Mouse (Mus musculus): Measurements from ENCODE around the gene Dpp6.

Gene Dpp6

DNA sequence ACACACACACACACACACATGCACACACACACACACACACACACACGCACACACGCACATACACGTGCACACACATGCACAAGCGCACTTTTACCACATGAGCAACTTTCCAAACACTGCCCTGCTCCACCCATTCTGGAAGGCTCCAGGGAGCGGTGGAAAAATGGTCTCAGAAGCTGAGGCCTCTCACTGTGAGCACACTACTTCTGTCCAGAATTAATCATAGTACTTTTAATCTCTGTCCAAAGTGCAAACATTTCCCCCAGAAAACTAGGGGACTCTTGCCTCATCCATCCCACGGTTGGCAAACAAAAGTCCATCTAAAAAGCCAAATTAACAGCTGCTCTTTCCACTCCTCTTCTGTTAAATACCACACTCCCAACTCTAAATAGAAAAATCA is 842.8 kb downstream of the Dpp6 start:
- no peak for DNase-seq (ENCODE audit: low read depth, low spot score)

DNA sequence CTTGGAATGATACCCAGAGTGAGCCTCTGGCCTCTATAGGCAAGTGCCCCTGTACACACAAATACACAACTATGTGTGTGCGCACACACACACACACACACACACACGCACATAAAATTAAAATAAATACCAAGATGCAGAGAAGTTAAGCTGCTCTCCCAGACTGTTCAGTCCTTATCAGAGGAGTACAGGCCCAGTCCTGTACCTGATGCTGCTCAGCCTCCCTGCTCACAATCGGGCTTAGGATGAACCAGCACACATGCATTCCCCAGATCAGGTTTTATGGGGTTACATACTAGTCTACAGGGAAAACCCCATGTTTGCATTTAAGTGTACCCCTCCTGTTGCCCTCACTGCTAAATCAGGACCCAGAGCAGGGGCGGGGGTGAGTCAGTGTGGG is 847.1 kb downstream of the Dpp6 start:
- no peak for DNase-seq (ENCODE audit: low read depth, low spot score)

DNA sequence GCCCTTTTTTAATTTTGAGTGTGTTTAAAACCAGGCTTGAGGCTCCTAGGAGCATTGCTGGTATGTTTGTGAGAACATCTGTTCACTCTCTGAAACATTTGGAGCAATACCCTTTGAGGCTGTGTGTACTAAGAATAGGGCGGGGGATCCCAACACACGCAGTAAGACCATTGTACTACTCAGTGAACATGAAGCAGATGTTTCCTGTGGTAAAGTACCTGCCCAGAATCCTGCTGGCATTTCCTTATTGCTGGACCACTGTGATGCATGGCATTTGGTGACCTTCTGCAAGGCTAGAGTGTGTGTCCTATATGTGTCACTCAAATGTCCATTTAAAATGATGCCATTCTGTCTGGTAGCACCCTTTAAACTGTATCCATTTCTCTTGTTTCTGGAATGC is 854.5 kb downstream of the Dpp6 start:
- no peak for DNase-seq (ENCODE audit: low read depth, low spot score)

DNA sequence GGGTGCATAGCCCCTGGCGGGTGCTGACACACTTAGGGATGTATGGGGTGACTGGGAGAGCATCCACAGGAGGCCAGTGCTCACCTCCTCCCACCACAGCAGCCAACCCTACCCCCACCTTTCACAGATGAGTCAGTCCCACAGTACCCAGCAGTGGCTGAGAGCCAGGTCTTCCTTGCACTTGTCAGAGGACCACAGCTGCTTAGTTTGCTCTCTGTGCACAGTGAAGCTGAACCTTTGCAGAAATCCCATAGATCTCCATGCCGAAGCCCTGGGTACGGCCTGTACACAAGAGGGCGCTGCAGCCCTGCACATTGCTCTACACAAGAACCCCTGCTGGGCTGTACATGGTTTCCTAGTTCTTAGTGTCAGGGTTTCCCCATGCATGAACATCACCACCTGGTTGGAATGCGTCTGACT is 860.3 kb downstream of the Dpp6 start:
- DNase-seq (ENCODE audit: low read depth, low spot score), result peak; percentile 8

DNA sequence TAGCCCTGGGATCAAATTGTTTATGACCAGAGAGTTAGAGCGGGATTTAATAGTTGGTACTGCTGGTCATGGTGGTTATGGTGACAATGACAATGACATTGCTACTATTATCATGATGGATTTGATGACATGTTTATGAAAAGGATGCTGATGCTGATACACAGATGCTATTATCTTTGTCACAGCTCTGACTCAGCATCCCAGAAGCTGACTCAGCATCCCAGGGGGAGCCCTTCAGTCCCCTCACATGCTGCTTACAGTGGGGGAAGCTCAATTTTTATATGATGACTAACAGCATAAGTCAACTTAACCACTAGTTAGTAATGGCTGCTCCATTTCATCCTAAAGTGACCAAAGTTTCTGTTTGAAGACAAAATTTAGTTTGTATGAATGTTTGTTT is 862.1 kb downstream of the Dpp6 start:
- DNase-seq (ENCODE audit: low read depth, low spot score), result no peak

DNA sequence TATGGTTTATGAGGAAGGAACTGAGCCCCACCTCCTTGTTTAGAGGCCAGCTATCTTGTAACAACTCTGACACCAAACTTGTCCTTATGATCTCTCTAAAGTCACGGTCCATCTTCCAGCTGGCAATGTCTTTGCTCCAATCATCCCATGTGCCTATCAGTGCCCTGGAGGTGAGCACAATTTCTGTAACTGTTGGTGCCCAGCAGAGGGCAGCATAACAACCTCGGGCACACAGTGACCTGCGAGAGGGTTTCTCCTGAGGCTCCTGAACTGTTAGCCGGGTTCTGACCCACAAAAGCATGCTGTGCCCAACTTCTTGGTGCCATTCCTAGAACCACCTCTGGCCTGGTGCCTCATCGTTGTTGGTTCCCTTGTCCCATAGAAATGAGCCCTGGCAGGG is 863.5 kb downstream of the Dpp6 start:
- no peak for DNase-seq (ENCODE audit: low read depth, low spot score)

DNA sequence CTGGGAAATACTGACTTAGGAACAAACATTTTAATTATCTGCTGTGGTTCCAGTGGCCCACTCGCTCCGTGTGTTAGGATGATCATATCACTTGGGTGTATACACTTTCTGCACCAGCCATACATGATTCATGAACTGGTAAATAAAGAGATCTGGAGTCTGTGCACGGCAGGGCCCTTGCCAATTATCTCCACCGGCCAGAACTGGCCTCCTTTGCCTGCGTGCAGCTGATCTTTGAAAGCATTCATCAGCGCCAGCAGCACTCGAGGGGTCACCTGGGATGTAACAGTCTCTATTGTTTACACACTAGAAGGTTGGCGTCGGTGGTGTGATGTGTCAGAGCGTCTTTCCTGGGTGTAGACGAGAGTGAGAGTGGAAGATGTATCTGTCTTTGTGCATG is 868.2 kb downstream of the Dpp6 start:
- DNase-seq (ENCODE audit: low read depth, low spot score), result no peak

DNA sequence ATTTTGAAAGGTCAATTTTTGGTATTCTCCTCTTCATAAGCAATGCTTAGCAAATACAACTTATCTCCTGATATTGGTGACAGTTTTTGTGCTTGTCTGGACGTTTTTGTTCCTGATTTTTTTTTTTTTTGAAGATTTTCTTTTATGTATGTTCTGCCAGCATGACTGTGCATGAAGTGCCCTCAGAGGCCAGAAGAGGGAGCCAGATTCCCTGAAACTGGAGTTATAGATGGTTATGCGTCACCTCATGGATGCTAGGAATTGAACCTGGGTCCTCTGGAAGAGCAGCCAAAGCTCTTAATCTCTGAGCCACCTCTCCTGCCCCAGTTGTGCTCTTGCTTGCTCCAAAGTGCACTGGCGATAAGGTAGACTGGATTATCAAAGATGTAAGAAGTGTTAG is 868.9 kb downstream of the Dpp6 start:
- DNase-seq (ENCODE audit: low read depth, low spot score), result no peak

DNA sequence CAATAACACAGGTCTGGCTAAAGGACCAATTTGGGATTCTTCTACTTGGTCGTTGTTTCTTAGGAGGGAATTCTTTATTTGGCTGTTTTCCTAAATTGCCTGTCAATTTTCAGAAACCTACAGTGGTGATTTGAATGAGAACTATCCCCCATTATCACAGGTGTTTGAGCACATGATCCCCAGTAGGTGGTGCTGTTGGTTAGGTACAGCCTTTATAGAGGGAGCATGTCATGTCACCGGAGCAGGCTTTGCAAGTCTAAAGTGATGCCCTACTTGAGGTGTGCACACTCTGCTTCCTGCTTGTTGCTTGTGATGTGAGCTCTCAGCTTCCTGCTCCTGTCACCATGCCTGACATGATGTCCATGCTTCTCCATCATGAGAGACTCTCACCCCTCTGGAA is 870.3 kb downstream of the Dpp6 start:
- DNase-seq (ENCODE audit: low read depth, low spot score), result no peak

DNA sequence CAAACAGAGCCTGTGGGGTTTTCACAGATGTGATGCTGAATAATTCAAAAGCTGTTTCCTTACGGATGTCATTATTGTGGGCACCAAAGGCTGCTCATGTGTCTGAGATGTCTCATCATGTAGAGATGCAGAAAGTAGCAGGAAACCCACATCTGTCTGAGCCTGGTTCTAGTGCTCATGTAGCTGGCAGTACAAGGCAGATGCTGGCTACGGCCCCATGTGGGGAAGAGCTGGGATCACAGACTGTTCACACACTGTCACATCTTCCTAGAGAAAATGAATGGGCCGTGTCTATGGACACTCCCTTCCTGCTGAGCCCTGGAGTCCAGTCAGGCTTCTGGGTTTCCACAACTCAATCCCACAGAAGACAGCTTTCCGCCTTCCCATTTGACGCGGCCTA is 885.5 kb downstream of the Dpp6 start:
- DNase-seq (ENCODE audit: low read depth, low spot score), result no peak

DNA sequence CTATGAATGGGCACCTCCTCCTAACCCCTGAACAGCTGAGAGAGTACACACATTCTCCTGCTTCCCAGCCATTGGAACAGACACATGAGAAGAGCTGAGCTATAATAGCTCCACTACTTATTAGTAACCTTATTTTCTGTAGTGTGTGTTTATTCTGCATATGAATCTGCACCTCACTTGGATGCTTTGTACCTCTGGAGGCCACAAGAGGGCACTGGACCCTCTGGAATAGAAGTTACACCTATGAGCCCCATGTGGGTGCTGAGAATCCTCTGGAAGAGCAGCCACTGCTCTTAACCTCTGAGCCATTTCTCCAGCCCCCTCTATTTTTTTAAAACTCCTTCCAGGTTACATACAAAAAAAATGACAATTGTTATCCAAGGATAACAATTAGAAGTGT is 888.0 kb downstream of the Dpp6 start:
- DNase-seq (ENCODE audit: low read depth, low spot score), result no peak

DNA sequence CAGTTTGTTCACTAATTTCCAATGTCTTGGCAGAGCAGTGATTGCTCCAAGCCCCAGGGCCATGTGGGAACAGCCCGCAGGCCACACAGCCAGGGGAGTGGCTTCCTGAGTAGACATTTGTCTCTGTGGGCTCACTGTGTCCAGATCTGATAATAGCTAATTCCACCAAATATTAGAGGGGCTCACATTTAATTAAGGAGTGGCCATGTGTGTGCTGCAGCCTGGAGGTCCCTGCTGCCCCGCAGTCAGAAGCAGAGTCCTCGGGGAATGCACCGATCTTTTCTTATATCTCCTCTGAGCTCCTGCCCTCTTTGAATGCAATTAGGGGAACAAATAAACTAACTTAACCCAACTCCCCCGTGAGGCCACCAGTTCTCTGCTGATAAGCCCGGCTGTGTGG is 889.5 kb downstream of the Dpp6 start:
- DNase-seq (ENCODE audit: low read depth, low spot score), result no peak

DNA sequence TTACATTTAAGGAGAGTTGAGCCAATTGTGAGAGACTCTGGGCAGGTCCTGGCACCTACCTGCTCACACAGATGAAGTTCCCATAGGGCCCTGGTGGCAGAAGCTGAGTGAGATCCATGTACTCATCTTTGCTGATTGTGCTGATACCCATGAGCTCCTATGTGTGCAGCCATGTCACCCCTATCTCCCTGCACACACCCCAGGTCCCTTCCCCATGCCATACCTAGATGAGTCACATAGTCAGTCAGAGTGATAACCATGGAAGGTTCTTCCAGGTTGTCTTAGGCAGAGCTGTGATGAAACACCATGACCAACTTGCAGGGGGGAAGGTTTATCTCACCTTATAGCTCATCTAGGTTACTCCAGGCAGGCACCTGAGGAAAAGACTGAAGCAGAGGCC is 890.3 kb downstream of the Dpp6 start:
- DNase-seq (ENCODE audit: low read depth, low spot score), result no peak

DNA sequence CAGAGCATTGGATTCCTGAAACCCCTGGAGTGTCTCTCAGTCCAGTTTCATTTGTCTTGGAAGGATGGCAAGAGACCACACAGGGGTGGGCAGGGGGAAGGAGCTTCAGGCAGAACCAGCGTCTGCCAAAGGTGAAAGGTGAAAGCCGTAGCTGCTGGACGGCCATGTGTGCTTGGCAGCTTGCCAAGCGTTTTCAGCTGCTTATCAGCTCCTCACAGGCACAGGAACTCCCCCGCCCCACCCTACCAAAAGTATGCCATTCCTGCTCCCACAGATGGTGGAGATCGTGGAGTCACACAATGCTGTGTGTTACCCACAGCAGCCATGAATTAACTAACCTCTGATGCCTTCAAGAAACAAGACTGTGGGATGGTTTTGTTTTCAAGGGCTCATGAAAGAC is 891.2 kb downstream of the Dpp6 start:
- DNase-seq (ENCODE audit: low read depth, low spot score), result no peak

DNA sequence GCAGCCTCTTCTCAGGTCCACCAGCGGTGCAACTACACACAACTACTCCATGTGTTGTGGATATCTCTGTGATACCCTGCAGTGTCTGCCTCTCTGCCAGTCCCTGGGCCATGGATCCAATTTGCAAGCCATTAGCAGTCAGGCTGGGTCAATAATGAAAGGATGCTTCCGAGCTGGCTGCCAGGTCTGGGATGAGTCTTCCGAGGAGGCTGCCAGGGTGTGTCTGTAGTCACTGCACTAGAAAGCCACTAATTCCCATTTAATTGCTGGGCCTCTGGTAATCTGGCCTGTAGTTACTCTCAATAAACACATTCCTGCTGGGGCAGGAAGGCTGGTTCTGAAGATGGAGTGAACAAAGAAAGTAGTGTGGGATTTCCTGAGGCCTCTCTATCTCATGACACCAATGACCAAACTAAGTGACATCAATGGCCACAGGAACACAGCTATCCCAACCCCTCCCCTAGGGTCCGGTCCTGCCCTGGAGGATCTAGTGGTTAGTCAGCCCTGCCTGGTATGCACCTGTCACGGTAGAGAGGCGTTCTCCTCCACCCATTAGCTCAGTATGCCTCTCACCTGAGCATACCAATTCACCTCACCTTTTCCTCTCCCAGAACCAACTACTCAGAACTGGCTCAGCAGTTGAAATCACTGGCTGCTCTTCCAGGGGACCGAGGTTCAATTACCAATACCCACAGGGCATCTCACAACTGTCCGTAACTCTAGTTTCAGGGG is 894.6 kb downstream of the Dpp6 start:
- no peak for DNase-seq (ENCODE audit: low read depth, low spot score)

DNA sequence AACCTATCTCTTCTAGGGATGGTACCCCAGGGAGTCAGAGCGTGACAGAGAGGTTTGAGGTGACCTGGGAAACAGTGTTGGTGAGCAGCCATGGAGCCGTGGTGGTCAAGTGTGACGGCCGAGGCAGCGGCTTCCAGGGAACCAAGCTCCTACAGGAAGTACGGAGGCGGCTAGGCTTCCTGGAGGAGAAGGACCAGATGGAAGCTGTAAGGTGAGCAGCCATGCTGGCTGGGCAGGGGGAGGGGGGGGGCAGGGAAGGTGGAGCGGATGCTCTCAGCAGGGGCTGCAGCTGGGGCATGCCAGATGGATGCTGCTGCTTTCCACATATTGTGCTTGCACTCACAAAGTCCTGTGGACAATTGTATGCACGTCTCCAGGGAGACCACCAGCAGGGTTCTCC is 897.4 kb downstream of the Dpp6 start:
- no peak for DNase-seq (ENCODE audit: low read depth, low spot score)

DNA sequence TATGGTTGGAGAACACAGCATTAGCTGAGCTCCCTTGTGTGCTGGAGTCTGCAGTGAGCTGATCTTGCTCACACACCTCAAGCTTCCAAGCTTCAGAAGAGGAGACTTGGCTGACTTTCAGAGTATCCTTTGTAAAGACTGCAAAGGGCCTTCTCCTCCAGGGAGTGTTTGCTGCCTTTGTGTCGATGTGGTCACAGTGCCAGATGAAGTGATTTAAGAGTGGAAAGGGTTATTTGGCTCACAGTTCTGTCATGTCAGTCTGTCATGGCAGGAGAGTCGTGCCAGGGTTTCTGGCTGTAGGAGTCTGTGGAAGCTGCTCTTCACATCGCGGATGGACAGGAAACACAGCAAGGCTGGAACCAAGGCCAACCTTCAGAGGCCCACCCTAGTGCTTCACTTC is 899.0 kb downstream of the Dpp6 start:
- no peak for DNase-seq (ENCODE audit: low read depth, low spot score)

DNA sequence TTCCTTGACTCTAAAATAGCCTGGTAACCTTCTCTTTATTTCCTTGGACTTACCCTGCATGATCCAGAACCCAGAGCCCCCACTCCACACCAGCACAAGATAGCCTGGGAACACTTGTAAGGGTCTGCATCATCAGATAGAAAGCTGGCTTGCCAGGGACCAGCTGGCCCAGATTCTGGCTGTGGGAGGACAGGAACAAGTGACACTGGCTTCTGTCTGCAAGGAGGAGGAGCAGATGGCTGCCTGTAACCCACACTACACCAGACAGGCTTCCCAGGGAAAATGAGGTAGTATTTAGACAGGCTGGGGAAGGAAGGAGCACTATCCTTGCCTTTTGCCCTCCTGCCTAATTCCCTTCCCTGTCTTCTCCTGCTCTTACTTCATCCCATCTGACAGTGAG is 900.3 kb downstream of the Dpp6 start:
- DNase-seq (ENCODE audit: low read depth, low spot score), result no peak

DNA sequence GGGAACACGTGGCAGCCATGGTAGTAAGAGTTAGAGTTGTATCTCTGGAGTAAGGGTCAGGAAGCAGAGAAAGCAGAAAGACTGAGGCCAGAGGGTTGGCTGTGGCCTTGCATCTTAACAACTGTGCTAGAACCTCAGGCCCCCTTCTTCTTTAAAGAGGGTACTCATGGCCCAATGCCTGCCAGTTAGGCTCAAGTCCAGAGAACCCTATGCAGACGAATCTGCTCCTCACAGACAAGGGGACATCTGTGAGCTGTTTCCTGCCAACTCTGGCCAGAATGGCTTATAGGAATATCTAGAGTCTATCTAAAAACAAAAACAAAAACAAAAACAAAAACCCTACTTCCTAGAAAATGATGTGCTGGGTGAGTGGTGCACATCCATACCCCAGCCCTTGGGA is 902.3 kb downstream of the Dpp6 start:
- no peak for DNase-seq (ENCODE audit: low read depth, low spot score)

DNA sequence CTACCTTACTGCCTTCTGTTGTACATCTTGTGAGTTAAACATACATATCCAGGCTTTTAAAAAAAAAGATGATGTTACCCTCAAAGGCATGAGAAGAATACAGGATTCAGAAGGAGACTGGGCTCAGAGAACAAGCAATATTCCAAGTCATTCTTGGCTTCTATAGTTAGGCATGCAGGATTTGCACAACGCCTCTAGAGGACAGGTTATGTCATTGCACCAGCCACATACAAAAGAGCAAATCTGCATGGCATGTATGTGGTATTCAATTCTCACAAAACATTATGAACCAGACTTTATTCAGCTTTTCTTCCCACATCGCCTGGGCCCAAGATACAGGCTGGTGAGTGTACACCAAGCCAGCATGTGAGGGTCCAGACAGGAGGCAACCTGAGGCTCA is 907.5 kb downstream of the Dpp6 start:
- no peak for DNase-seq (ENCODE audit: low read depth, low spot score)

DNA sequence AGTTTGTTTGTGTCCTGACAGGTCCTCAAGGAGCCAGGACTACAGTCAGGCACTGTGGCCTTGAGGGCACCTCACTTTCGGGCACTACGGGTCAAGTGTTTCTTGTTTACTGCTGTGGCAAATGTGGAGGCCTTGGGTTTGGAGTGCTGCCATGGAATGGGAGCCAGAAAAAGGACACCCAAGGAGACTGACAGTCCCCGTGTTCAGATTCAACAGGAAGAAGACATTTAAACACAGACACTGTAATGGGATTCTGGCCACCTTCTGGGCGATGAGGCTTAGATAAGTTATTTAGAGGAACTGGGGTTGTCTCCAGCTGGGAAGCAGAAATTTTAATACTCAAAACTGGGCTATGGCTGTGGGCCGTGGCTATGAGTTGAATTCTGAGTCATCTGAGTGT is 913.7 kb downstream of the Dpp6 start:
- DNase-seq (ENCODE audit: low read depth, low spot score), result no peak

DNA sequence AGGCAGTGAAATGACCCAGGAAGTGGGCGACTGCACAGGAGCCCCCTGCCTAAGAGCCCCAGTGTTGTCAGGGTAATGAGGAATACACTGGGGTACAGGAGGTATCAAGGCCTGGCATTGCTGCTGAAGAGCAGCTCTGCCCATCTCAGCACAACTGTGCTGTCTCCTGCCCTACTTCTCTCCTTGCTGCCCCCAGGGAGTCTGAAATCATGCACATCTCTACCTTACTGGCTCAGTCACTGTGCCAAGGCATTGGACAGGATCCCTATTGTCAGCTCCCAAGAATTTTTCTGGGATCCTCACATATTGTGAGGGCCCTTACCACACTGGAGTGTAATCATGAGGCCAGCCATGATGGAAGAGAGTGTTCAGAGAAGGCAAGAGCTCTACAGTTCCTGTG is 914.4 kb downstream of the Dpp6 start:
- DNase-seq (ENCODE audit: low read depth, low spot score), result no peak

DNA sequence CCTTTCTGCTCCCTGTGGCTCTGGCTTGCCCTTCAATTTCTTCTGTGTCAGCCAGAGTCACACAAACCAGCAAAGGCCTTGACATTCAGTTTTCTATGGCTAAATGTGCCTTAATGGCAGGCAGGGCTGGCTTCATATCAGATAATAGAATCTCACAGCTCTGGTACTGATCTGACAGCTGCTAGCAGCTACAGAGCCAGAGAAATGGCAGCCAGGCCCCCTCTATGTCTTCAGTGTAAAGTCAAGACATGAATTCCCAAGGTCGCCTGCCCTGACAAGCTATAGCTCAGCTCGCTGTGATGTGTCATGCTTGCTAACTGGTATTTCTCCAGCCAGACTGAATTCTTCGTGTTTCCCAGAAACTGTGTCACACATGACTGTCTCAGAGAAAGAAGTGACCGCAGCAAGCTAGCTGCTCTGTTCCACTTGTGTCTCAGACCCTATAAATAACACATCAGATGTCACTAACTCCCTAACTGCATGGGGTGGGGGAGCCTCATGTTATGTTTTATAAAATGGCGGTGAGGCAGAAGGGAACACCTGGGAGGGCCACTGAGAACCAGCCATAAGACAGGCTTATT is 915.4 kb downstream of the Dpp6 start:
- DNase-seq (ENCODE audit: low read depth, low spot score), result no peak

DNA sequence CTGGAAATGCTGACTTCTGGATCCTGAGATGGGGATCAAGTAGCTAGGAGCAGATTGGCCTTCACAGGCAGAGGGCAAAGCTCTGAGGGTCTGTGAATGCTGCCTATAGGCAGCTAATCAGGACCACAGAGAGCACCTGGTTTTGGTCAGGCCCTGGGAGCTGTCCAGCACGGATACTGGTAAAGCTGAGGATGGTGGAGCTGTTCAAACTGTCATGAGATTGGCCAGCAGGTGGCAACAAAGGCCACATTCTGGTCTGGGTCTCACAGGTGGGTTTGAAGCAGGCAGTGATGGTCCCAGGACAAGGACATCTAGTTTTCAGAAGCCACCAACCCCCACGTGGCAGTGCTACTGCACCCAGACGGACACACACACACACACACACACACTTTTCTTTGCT is 920.2 kb downstream of the Dpp6 start:
- DNase-seq (ENCODE audit: low read depth, low spot score), result peak; percentile 17
